Mouse (Mus musculus) bone marrow macrophage, adult 2 months (primary cell): ENCODE results near the gene Lhfpl3. TPM values are rescaled to one million over a fixed set of nuclear protein-coding genes. Genes with fewer than 3 reads are reported as not detected.

Source experiments
- H3K27ac ChIP-seq: 2 replicates; pipeline ENCODE4 v1.5.1; 2012; ENCODE audit warnings: low read depth, low read length; ENCODE audit not compliant: insufficient read depth
- H3K4me1 ChIP-seq: 2 replicates; pipeline ENCODE4 v1.6.1; 2012; ENCODE audit warnings: low read length; ENCODE audit not compliant: control insufficient read depth, insufficient read depth
- H3K4me3 ChIP-seq: 2 replicates; pipeline ENCODE4 v1.5.1; 2012; ENCODE audit warnings: mild to moderate bottlenecking, low read length, moderate library complexity; ENCODE audit not compliant: insufficient read depth
- CTCF ChIP-seq: IDR thresholded peaks from 2 replicates; pipeline ENCODE4 v1.5.1; 2012; ENCODE audit warnings: low read depth, mild to moderate bottlenecking, low read length, moderate library complexity
- POLR2A ChIP-seq: IDR thresholded peaks from 2 replicates; pipeline ENCODE4 v1.6.1; 2012; ENCODE audit warnings: mild to moderate bottlenecking, low read depth, low read length, borderline replicate concordance
- polyA plus RNA-seq: library from polyadenylated mRNA; stranded (reverse); fragments of >200 nt; gene quantifications from 2 replicates; pipeline ENCODE4 v1.2.4, GENCODE M21; 2012; ENCODE audit not compliant: missing spikeins, insufficient read depth, insufficient read length

Gene Lhfpl3
- polyA plus RNA-seq, 1 experiment: not detected

DNA sequence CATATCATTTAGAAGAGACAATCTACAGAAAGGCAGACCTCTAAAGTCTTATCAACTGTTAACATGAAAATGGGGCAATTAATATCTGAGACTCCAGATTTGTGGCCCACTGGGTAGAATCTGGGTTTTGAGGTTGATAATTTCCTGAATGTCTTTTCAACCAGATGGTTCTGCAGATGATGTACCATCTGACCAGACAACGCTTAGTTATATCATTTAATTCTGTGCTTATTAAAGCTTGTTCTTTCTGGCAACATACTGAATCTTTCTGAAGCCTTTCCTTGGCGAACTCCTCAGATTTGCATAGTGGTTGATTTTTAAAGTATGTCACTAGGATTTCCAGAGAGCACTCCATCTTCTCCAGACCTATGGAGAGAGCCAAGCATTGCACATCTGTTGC, 107.6 kb downstream of the Lhfpl3 start:
- TF ChIP-seq CTCF: no peak
- no peak for TF ChIP-seq POLR2A
- H3K27ac ChIP-seq: no peak overlapping the region
- no peak overlapping the region for H3K4me3 ChIP-seq
- no peaks in the 10 kb centered on the region for H3K4me1 ChIP-seq

DNA sequence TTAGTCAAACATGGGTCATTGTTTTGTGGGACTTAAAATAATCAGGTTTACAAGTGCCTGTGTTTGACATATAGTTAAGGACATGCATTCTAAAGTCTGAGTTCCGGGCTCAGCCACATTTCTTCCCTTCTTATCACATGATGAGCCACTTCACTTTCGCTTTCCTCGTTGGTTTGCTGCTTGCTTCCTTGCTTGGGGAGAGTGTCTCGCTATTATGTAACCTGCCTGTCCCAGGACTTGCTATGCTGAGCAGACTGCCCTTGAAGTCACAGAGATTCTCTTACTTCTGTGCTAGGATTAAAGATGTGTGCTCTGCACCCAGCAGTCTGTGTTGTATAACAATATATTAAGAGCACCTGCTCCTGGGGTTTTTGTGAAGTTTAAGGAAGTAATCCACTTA, 110.6 kb downstream of the Lhfpl3 start:
- peak overlapping the region; percentile 43; the same call in 1 of the 2 replicates for H3K27ac ChIP-seq
- H3K4me3 ChIP-seq: no peak overlapping the region
- TF ChIP-seq CTCF: no peak
- no peak for TF ChIP-seq POLR2A
- no peaks in the 10 kb centered on the region for H3K4me1 ChIP-seq

DNA sequence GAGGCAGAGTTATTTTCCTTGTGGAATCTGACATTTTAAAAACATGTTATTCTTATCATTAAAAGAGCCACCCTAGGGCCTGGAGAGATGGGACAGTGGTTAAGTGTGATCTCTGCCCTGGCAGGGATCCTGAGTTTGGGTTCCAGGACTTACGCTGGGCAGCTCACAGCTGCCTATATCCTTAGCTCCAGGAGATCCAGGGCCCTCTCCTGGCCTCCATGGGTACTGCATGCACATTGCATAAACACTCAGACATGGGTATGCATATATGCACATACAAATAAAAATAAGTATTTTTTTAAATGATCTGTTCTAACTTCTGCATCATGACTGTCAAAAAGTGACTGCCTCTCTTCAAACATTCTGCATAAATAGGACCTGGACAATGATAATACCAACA, 115.5 kb downstream of the Lhfpl3 start:
- H3K4me1 ChIP-seq: no peaks in the 10 kb centered on the region
- no peak for TF ChIP-seq CTCF
- no peak for TF ChIP-seq POLR2A
- no peak overlapping the region for H3K27ac ChIP-seq
- H3K4me3 ChIP-seq: no peak overlapping the region

DNA sequence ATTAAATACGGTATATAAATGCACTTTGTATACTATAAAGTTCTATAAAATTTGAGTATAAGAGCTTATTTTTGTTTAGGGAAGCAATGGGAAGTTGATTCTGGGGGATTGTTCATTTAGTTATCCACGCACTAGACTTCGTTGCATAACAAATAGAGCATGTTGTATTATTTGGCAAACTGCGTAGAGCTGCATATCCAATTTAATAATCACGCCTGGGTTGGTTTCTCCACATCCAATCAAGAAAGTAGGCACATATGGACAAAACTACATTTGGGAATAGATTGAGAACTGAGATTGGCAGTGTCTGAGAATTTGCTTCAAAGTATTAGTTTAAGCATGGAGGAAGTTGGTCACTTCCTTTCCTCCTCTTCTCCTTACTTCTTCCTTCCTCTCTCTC, 123.2 kb downstream of the Lhfpl3 start:
- Histone ChIP-seq H3K4me3 (no peak overlapping the region), H3K4me1 (no peaks in the 10 kb centered on the region), H3K27ac (no peak overlapping the region)
- no peak for TF ChIP-seq POLR2A
- TF ChIP-seq CTCF: no peak

DNA sequence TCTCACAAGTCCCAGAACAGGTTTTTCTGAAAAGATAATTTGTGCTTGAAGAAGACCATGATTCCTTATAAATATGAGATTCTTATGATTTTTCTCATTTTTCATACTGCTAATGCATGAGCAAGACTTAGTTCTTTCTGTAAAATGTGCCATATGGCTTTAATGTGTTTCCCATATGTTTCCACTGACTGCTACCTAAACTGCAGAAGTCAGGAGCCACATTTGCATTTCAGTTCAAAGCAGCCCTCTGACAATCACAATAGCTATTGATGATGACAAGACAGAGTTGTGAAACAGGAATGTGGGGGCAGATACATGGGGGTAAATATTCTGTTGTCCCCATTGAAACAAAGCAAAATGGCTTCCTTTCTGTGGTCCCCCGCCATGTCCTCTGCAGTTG, 126.6 kb downstream of the Lhfpl3 start:
- TF ChIP-seq POLR2A: no peak
- TF ChIP-seq CTCF: no peak
- Histone ChIP-seq H3K27ac (no peak overlapping the region), H3K4me3 (no peak overlapping the region), H3K4me1 (no peaks in the 10 kb centered on the region)

DNA sequence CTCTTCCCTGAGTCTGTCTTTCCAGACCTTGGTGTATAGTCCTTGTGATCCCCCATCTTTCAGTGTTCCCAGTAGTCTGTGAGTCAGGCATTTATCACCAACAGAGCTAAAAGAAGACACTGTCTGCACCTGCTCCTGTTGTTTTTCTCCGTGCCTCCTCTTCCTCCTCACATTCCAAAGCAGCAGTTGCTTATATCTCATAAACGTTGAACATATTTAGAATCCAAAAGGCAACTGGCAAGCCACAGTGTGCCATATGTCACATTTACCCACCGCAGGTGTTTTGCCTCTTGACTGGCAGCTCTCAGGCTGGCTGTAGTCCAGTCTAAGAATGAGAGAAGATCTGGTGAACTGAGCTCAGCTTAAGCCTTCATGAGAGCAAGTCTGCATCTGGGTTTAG, 142.5 kb downstream of the Lhfpl3 start:
- Histone ChIP-seq H3K4me3 (no peak overlapping the region), H3K4me1 (no peaks in the 10 kb centered on the region; the same call in 1 of the 2 replicates), H3K27ac (no peak overlapping the region)
- TF ChIP-seq POLR2A (no peak), CTCF (no peak)

DNA sequence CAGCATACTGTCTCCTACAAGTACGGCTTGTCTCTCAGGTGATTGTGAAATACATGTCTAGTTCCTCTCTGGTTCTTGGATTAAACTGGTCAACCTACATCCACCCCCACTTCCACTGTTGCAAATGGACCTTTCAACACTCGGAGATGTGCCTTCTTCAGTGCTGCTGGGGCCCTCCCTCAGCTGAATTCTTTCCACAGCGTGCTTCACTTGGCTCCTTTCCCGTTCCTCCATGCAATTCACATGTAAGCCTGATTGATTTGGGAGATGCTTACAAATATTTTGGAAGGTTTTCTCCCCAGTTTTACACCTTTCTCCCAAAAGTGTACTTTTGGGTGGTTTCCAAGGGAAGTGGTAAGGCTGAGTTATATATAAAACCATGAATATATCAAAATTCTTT, 143.6 kb downstream of the Lhfpl3 start:
- Histone ChIP-seq H3K4me3 (no peak overlapping the region), H3K4me1 (no peaks in the 10 kb centered on the region; the same call in 1 of the 2 replicates), H3K27ac (no peak overlapping the region)
- no peak for TF ChIP-seq CTCF
- no peak for TF ChIP-seq POLR2A

DNA sequence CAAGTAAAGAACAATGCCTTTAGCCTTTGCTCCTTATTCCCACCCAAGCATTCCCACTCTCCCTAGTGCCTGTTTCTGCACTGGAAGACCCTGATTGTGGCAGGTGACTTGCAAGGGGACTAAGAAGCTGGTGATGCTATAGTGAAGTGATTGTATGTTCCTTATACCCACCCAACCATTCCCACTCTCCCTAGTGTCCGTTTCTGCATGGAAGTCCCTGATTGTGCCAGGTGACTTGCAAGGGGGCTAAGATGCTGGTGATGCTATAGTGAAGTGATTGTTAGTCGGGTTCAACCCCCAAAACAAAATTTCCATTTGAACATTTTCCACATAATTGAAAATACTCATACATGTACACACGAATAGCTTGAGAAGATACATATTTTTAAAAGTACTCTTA, 151.4 kb downstream of the Lhfpl3 start:
- TF ChIP-seq CTCF (no peak), POLR2A (no peak)
- Histone ChIP-seq H3K4me1 (peaks cover 4% of the 10 kb centered on the region), H3K27ac (no peak overlapping the region), H3K4me3 (no peak overlapping the region)

DNA sequence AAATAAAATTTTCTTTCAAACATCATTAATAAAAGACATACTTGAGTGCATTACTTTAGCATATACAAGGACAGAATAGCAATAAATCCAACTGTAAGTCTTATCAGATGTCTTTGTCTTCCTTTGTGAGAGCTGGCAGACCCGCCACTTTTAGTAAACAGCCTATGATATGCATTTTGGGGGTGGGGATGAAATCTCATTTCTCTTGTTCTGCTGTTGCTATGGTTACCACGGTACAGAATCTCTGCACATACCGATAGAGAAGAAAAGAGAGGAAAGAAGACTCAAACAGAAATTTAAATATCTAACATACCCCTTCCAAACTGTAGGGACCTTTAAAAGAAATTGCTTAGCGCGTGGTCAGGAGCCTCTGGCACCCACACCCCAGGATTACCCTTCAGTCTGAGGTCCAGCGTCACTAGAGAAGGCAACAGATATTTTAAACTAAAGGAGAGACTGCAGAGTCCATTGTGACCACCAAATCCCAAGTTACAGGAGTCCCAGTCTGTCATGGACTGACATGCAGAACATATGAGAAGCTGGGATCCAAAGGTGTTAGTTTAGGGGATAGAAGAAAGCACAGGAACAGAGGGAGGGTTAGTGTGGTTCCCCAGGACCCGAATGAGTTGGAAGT, 151.9 kb downstream of the Lhfpl3 start:
- TF ChIP-seq CTCF (no peak), POLR2A (no peak)
- Histone ChIP-seq H3K27ac (no peak overlapping the region), H3K4me1 (peaks cover 4% of the 10 kb centered on the region), H3K4me3 (no peak overlapping the region)

DNA sequence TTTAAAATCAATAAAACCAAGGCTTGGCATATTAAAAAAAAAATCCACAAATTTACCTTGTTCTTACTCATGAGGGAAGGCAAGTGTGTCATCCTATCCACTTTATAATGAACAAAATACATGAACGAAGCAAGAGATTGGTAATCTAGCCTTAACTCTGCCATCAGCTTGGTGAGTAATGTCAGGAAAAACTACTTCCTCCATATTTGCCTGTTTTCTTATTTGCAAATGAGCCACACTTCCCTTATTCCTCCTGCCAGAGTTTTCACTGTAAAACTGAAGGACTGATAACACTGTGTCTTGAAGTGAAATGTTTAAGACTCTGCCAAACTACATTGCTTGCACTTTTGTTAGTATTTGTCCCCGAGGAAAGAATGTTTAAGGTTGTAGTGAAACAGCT, 152.7 kb downstream of the Lhfpl3 start:
- TF ChIP-seq POLR2A (no peak), CTCF (no peak)
- Histone ChIP-seq H3K27ac (peak overlapping the region; percentile 50), H3K4me1 (peaks cover 4% of the 10 kb centered on the region), H3K4me3 (no peak overlapping the region)
